Mouse (Mus musculus) frontal cortex, adult (tissue): ENCODE results near the gene Arrb1.

Source experiments
- ATAC-seq: cut with Nextera tagmentation; 2 replicates; pipeline ENCODE4 v1.9.2; 2017; ENCODE audit warnings: mild to moderate bottlenecking, moderate library complexity, mixed read lengths; ENCODE audit not compliant: low TSS enrichment

The Arrb1 gene

GRCm38 (mm10) chr7:99627366-99627765 lies 92.1 kb downstream of the Arrb1 start:
- ATAC-seq: no peak

DNA sequence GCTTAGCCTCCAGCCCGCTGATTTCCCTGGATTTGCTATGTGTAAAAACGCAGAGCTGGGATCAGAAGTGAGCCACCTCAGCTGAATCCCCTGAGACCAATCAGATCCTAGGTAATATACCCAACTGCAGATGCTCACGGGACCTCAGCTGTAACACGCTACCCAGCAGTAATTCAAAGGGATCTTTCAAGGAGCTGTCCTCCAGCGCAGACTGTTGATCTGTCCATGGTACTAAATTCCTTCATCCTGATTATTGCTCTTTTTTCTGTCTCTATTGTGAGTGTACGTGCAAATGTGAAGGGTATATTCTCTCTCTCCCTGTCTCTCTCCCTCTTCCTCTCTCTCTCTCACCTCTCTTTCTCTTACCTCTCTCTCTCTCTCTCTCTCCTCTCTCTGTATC lies 97.0 kb downstream of the Arrb1 start:
- no peak for ATAC-seq

- ATAC-seq: no peak
Observed at GRCm38 (mm10) chr7:99633966-99634665, 98.8 kb downstream of the Arrb1 start.

DNA sequence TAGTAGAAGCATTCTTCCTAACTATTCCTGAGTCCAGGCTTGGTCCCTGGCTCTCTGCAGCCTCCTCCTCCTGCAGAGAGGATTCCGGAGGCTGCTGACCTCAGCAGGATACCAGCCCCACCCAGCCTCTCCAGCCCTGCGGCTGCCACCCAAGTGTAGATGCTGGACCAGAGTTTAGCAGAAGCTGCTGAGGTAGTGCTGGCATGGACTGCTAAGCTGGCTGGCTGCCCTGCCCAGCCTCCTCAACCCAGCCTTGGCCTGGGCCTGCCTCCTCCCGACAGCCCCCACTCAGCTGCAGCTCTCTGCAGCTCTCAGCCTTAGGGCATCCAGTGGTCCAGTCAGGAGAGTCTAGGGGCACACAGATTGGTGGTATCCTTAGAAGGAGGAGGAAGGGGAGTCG lies 106.0 kb downstream of the Arrb1 start:
- peak; percentile 31; the same call in 1 of the 2 replicates for ATAC-seq

- no peak for ATAC-seq
Observed at GRCm38 (mm10) chr7:99642078-99642477, 106.8 kb downstream of the Arrb1 start.

GRCm38 (mm10) chr7:99644701-99645100 lies 109.4 kb downstream of the Arrb1 start:
- no peak for ATAC-seq

DNA sequence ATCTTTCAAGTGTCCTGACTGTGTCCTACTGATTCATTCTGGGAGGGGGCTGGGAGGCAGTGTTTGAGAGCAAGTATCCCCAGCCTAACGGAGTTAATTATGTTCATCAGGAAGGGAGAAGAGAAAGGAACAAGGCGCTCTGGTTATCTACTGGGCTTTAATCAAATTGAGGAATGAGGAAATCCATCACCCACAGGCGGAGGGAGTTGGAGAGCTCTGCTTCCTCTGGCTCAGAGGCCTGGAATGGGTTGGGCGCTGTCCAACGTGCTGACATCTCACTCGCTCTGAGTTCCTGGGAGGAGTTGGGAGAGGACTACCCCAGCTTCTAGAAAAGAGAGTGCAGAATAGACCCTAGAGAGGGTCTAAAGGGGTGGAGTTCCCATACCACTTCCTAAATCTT lies 113.4 kb downstream of the Arrb1 start:
- ATAC-seq: no peak

GRCm38 (mm10) chr7:99649585-99649984 lies 114.3 kb downstream of the Arrb1 start:
- no peak for ATAC-seq

DNA sequence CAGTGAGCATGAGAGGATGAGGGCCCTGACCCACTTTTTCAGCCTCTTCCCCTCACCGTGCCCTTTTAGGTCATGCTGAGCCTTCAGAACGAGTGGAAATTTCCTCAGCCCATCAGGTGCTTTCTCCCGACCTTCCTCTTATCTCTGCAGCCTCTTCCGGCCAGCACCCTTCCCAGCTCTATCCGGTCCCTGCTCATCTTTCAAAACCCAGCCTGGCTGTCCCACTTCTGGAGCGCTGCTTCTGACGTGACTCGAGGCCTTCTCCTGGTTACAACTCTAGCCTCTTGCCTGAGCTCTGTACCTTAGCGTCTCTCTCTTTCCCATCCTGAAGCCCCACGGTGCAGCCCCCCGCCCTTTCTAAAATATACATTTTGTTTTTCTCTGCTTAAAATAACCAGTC lies 119.0 kb downstream of the Arrb1 start:
- ATAC-seq: no peak
